In the genomic region with DNA sequence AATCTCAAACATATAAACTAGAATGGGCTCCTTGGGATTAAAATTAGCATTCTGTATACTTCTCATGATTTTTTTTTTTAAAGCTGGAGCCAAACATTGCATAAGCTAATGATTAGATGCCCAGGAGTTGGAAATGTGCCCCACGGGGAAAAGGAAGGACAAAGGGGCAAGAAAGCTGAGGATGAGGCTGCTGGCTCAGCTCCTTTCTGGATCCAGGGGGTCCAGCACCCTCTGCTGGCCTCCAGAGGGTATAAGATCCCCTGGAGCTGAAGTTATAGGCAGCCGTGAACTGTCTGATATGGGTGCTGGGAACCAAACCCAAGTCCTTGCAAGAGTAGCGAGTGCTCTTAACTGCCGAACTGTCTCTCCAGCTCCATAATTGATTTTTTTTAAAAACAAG, we compare ENCODE assay signal across 17 mouse cellular contexts. TPM values are rescaled to one million over a fixed set of nuclear protein-coding genes. Genes with fewer than 3 reads are reported as not detected.
DNase-seq lines count a peak whose midpoint lies in the region; ATAC-seq and TF ChIP-seq lines count a peak whose summit lies in the region.
"Had no signal": no experiment of that assay in that cellular context is flagged by ENCODE, and none has a peak within 500 bp of the region (broad histone marks: within the 10 kb centered on the region; RNA-seq: fewer than 3 reads in every experiment).

No protein-coding gene starts in this region.

- no peaks in the 10 kb centered on the region for H3K9me3 ChIP-seq in heart, embryonic 10.5 days
- no peaks in the 10 kb centered on the region for H3K9me3 ChIP-seq in lung, embryonic 14.5 days (ENCODE audit: low read depth, low read length)
- H3K9me3 ChIP-seq: embryonic facial prominence, embryonic 15.5 days; midbrain, embryonic 10.5 days had no signal

- WGBS in heart, embryonic 10.5 days = 87% methylated on average over 4 of the region's 4 CpGs
- WGBS in lung, embryonic 14.5 days = 93% methylated on average over 4 of the region's 4 CpGs

- no peak for ATAC-seq in lung, embryonic 14.5 days (ENCODE audit: insufficient read depth)
- ATAC-seq: hindbrain, embryonic 16.5 days had no signal

- TF ChIP-seq CTCF in lung, embryonic 14.5 days (IDR thresholded peaks at IDR 0.05; ENCODE audit: low read depth) = peak; percentile 15; the same call in 1 of the 2 replicates

- no peaks in the 10 kb centered on the region for H3K27me3 ChIP-seq in heart, embryonic 10.5 days (ENCODE audit: insufficient read depth, poor library complexity, severe bottlenecking)
- no peaks in the 10 kb centered on the region for H3K27me3 ChIP-seq in lung, embryonic 14.5 days (ENCODE audit: insufficient read depth, low read length)
- H3K27me3 ChIP-seq: embryonic facial prominence, embryonic 15.5 days had no signal

- no peak overlapping the region for H3K4me3 ChIP-seq in heart, embryonic 10.5 days
- H3K4me3 ChIP-seq in lung, embryonic 14.5 days (ENCODE audit: low read depth, low read length) = no peak overlapping the region
- H3K4me3 ChIP-seq: embryonic facial prominence, embryonic 15.5 days; midbrain, embryonic 10.5 days had no signal

- peaks cover 11% of the 10 kb centered on the region; the same call in 1 of the 2 replicates for H3K36me3 ChIP-seq in heart, embryonic 10.5 days
- H3K36me3 ChIP-seq in lung, embryonic 14.5 days (ENCODE audit: insufficient read depth) = no peaks in the 10 kb centered on the region
- H3K36me3 ChIP-seq: embryonic facial prominence, embryonic 15.5 days; midbrain, embryonic 10.5 days had no signal

- peak; percentile 14 for DNase-seq in heart, postnatal 4 days
- no peak for DNase-seq in heart, embryonic 10.5 days (ENCODE audit: low spot score)
- no peak for DNase-seq in lung, embryonic 14.5 days
- DNase-seq in lung, postnatal 25 days (ENCODE audit: low spot score) = no peak
- DNase-seq in kidney, adult 8-10 months = peak; percentile 65 to 74
- no peak for DNase-seq in frontal cortex, postnatal 10 days (ENCODE audit: low spot score in 2 of 2)
- DNase-seq in adrenal gland, adult 18-20 months (ENCODE audit: low spot score in 2 of 2) = no peak
- DNase-seq in layer of hippocampus, adult 8-10 months (ENCODE audit: low spot score in 2 of 2) = no peak
- DNase-seq: adrenal gland, adult 2 months; cerebellum, adult 11-12 months; heart, postnatal 10 days; lung, postnatal 14 days; retina, postnatal 1 day; thymus, adult 2 months had no signal

- no peak overlapping the region for H3K9ac ChIP-seq in lung, embryonic 14.5 days
- H3K9ac ChIP-seq: embryonic facial prominence, embryonic 15.5 days had no signal

- no peak overlapping the region for H3K27ac ChIP-seq in heart, embryonic 10.5 days
- H3K27ac ChIP-seq in lung, embryonic 14.5 days (ENCODE audit: low read depth) = no peak overlapping the region
- H3K27ac ChIP-seq: embryonic facial prominence, embryonic 15.5 days; midbrain, embryonic 10.5 days had no signal

- H3K4me2 ChIP-seq in lung, embryonic 14.5 days = no peak overlapping the region
- H3K4me2 ChIP-seq: embryonic facial prominence, embryonic 15.5 days had no signal

- no peaks in the 10 kb centered on the region for H3K4me1 ChIP-seq in heart, embryonic 10.5 days
- H3K4me1 ChIP-seq in lung, embryonic 14.5 days (ENCODE audit: insufficient read depth) = no peaks in the 10 kb centered on the region
- H3K4me1 ChIP-seq: embryonic facial prominence, embryonic 15.5 days; midbrain, embryonic 10.5 days had no signal

RNA-seq across cellular contexts. Expression of a gene that starts 30.1 kb away (rescaled TPM):
- total RNA-seq in heart, postnatal 4 days (2021) = 100 to 1,000 TPM; 299 to 302 TPM
- 410 and 449 TPM in 2 replicates for polyA plus RNA-seq in heart, embryonic 10.5 days (2016; fragmentation: Nextera tagmentation; extraction: Ambion mirVana)
- polyA plus RNA-seq in lung, embryonic 14.5 days (2014; fragmentation: Nextera tagmentation; extraction: Ambion mirVana) = 348 and 373 TPM in 2 replicates
- 100 to 1,000 TPM; 178 to 179 TPM for total RNA-seq in adrenal gland, adult 18-20 months (2021)
- total RNA-seq in layer of hippocampus, adult 8-10 months (2022) = 100 to 1,000 TPM; 163 to 180 (median 168) TPM

Comparison
In these comparisons a context has a peak if more than half of its experiments do, and no peak if none do; other contexts are left out.
1. DNase-seq: peak in heart, postnatal 4 days (single experiment) and kidney, adult 8-10 months (2 of 2); none in heart, embryonic 10.5 days (single experiment), lung, embryonic 14.5 days (single experiment), lung, postnatal 25 days (single experiment), frontal cortex, postnatal 10 days (0 of 2), adrenal gland, adult 18-20 months (0 of 2) and layer of hippocampus, adult 8-10 months (0 of 2).